Mouse (Mus musculus) kidney, postnatal 4 days (tissue): ENCODE data around the gene Npy1r.

Experiments used
- DNase-seq, 2 experiments: peaks; one replicate each; pipeline ENCODE4 v3.0.0; 2021; ENCODE audit warnings: mixed read lengths in 2 of 2

Npy1r gene

DNA sequence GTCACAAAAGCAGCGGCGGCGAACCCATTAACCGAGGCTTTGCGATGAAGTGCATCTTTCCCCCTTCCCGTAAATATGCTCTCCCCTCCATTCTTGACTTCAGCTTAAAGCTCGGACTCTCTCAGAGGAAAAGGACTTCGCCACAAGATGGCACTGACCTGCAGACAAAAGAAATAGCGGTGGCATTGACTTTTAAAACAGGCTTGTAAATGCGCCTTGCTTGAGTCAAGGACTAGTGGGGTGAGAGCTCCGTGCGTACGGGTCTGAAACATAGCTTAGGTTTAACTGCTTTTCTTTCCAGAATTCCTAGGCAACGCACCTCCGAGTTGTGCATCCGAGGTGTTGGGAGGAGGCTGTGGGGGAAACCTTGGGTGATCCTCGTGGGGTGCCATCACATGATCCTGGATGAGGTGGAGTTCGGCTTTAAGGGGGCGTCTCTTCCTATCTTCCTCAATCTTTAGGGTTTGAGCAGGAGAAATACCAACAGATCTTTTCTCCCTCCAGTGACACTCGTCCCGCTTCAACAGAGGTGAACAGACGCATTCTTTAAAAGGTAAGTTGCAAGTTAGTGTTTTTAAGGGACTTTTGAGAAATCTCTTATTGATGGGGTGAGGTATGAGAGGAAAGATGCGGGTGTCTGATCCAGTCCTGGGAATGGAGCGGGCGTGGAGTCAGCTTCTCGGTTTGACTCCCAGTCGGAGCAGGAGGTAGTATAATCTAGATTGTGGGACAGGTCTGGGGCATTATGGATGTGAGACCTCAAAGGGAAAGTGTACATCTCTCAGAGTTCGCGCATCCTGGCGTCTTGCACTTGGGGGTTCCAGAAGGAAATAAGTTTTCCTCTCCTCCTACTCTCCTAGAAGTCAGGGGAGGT lies at the start of gene Npy1r:
Npy1r (plus strand) TSS at position 223 of the 874 bp plus-strand sequence.
- peak; percentile 38 to 55 for DNase-seq

DNA sequence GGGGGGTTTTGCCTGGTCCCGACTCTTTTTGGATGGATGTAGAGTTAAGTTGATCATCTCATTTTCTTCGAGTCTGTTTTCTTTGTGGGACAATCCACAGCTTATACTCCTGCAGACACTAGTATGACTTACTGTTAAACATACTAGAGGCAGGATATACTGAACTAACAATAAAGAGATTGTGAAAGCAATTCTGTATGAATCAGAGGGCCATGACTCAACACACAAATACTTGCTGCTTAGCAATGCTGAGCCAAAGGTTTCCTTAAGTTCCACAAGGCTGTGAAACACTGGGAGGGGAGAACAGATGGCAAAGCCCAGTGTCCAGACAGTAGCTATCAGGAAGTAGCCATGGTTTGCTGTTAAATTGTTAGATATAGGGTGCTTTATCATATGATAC lies 15.7 kb upstream of the Npy1r start:
- no peak for DNase-seq

GRCm38 (mm10) chr8:66687511-66688329 lies 9.3 kb upstream of the Npy1r start, which contains the start of gene Npy5r:
Gene Npy5r (minus strand): TSS chr8:66688128.
- DNase-seq, result peak; percentile 10 to 22

GRCm38 (mm10) chr8:66688395-66688794 lies 8.6 kb upstream of the Npy1r start:
- no peak for DNase-seq

- DNase-seq, result no peak
Observed at GRCm38 (mm10) chr8:66688799-66689198, 8.2 kb upstream of the Npy1r start.

DNA sequence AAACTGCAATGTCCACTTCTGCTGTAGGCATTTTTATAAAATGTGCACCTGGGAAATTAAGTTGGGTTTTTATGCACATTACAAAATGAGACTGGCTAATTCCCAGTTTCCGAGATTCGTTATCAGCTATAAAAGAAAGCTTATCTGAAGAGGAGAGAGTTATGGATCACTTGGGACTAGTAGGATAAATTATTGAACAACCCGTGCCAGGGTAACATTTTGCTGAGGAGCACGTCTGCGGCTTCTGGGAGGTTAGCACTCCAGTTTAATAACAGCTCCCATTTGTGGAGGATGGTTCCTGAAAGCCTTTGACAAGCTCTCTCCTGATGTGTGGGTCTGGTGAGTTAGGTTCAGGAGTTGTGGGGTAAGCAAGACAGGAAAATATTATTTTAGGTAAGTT lies 6.6 kb upstream of the Npy1r start:
- DNase-seq, result no peak

DNA sequence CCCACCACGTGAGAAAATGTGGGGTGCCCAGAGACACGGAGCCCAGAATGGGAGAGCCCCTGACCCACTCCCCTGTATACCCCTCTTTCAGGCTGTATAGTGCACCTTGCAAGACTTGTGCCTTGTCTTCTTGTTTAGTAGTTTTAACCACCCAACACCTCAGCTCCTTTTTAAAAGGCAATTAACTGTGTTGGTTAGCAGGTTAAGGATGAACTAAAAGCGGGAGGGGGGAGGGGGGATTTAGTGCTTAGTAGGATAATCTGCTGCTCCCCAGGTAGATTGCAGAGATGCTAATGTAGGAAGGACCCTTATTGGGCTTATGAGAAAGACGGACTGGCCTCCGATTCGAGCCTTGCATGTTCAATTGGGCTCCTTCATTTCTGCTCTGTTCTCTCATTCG lies 1.0 kb downstream of the Npy1r start:
- DNase-seq, result no peak

- DNase-seq, result no peak
Observed at GRCm38 (mm10) chr8:66698782-66699181, 1.8 kb downstream of the Npy1r start.

GRCm38 (mm10) chr8:66714324-66714975 lies 17.5 kb downstream of the Npy1r start:
- DNase-seq, result no peak

DNA sequence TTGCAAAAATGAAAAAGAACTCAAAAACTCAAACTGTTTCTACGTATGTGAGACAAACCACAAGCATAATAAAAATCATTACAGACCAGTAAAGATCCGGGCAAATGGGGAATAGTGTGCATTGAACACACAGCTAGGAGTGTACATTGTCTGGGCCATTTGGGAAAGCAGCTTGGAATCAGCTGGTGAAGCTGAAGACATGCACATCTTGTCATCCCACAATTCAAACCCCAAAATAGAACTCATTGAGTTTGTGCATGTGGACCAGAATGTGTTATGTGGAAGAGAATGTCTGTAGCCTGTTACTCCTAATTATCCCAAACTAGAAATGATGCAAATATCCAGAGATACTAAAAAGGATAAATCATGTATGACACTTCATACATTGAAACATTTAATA lies 25.8 kb downstream of the Npy1r start:
- no peak for DNase-seq

GRCm38 (mm10) chr8:66729446-66729845 lies 32.5 kb downstream of the Npy1r start:
- no peak for DNase-seq

DNA sequence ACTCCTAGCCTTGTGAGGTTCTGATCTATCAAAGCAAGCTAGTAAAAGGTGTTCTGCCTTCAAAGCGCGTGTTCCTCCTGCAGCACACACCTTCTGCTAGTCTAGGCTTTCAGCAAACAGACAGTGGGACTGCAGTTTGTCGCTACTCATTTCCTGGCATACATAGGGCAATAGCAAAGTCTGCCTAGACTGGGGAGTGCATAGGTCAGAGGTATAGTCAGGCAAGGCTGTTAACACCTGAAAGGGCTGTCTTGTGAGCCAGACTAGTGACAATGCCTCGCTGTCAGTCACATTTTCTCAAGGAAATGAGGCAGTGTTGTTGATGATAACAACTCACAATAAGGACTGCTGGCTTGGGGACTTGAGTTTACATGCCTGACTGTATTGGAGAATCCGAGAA lies 35.0 kb downstream of the Npy1r start:
- no peak for DNase-seq

DNA sequence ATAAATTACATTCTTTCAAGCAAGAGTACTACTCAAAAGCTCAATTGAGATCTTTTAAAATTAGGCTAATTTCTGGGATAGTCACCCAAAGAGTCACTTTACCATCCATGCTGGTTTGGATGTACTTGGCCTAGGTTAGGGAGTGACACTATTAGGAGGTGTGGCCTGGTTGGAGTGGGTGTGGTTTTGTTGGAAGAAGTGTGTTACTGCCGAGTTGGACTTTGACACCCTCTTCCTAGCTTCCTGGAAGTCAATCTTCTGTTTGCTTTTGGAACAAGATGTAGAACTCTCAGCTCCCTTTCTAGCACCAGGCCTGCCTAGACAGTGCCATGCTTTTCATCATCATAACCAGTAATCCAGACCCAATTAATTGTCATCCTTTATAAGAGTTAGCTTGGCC lies 45.4 kb downstream of the Npy1r start:
- DNase-seq, result no peak

DNA sequence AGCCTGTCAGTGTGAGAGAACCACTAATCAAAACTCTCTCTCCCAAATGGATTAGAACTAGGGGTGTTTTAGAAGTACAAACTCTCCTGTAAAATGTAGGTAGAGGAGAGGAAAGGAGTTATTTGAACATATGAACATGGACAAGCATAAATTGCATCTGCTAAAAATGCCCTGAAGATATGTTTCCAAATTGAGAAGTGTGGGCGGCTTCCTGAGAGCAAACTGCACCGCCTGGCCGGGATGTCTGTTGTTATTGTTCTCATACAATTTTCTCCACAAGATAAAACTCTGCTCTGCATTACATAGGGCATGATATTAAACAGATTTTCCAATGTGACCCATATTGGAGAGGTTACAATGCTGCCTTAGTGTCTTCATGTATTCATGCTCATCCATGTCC lies 48.6 kb downstream of the Npy1r start:
- DNase-seq, result no peak

DNA sequence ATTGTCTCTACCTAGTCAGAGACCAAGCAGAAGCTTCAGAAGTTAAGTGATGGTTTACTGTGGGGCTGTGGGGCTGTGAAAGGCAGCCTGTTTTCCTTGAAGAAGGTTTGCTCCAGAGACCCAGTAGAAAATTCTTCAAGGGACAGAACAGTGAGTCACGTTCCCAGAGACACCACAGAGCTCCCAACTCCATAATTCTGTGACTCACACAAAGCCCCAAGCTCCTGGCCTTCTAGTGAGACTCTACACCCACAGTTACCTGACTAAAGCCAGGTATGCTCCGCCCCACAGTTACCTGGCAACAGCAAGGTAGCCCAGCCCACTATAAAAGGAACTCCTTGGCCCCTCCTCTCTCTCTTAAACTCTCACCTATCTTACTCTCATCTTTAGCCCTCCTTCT lies 54.6 kb downstream of the Npy1r start:
- DNase-seq, result no peak

DNA sequence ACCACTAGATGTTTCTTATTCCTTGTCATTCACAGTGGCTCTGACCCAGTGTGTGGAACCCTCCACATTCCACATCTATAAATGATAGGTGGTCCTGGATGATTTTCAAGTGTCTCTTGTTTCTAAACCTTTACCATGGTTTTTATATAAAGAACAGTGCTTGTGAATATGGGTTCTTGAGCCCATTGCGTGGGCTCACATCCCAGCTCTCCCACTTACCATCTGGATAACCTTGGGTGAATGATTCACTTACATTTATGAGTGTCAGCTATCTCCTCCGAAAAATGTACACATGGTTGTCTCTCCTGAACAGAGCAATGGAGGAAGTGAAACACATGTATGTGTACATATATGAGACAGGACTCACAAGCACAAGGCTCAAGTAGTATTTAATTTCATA lies 59.2 kb downstream of the Npy1r start:
- no peak for DNase-seq
